Mouse (Mus musculus): ENCODE measurements around the gene Ddb1. TPM values are rescaled to one million over a fixed set of nuclear protein-coding genes. Genes with fewer than 3 reads are reported as not detected.

Gene Ddb1
- total RNA-seq, 2 experiments from 2014 or later, result 111 to 120 TPM

DNA sequence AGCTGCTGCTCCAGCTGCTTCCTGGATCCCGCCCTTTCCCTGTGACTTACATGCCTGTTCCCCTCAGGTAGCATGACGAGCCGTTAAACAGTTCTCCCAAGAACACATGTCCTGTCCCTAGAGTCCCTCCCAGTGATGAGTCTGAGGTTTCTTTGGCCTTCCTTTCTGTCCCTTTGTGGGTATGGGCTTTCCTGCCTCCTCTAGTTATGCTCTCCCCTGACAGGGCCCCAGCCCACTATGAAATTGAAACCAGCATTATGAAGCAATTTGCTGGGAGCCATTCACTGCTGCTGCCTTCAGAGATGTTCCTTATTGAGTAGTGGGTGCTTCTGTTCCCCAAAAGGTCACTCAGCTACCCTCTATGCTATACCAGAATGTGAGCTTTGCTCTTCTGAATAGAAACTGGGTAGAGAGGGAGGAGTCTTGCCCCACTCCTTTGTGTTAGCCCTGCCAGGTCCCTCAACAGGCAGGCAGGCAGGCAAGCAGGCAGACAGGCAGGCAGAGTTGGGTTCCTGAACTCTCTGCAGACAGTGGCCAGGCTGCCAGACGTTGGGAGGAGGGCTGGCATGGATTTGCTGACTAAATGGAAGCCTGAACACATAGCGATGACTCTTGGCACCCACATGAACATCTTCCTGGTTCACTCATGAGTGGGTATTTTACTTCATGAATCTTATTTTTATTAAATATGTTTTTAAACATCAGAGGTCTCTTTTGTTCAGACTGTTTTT, 15.8 kb upstream of the Ddb1 start:
- no peak for DNase-seq
- intact Hi-C loops (cut with DNase I), result no loop called here

- intact Hi-C loops (cut with DNase I), result no loop called here
- DNase-seq, result no peak
These were observed 14.8 kb upstream of the Ddb1 start for GRCm38 (mm10) chr19:10590301-10590700.

DNA sequence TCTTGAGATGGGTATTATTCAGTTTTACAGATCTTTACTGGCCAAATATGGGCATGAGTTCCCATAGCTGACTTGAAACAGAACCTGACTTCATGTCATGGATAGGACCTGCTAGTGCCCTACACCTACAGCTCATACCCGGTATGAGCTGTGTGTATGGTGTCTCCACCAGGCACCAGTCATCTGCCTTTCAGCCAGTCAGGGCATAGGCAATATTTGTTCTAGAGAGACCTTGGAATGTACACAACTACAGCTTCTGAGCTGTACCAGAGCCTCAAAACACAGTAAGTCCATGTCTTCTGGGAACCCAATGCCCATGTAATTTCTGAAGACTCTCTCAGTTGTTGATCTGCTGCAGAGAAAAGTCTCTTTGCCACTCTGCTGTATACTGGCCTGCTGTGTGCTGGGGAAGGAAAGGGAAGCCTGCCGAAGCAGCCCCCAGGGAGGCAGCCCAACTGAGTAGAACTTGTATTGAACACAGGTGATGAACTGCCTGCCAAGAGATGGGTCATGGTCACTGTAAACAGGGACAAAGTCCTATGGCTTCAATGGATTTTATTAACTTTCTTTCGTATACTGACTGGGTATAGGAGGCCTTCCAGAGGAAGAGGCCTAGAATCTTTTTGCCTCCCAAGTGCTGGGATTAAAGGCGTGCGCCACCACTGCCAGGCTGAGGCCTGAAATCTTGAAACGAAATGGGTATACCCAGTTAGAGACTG, 13.3 kb upstream of the Ddb1 start:
- intact Hi-C loops (cut with DNase I), result no loop called here

GRCm38 (mm10) chr19:10598188-10598587, 6.9 kb upstream of the Ddb1 start:
- intact Hi-C loops (cut with DNase I), result no loop called here
- DNase-seq, result no peak

More for the DNA sequence above, 13.3 kb upstream of the Ddb1 start:
- no peak for DNase-seq

DNA sequence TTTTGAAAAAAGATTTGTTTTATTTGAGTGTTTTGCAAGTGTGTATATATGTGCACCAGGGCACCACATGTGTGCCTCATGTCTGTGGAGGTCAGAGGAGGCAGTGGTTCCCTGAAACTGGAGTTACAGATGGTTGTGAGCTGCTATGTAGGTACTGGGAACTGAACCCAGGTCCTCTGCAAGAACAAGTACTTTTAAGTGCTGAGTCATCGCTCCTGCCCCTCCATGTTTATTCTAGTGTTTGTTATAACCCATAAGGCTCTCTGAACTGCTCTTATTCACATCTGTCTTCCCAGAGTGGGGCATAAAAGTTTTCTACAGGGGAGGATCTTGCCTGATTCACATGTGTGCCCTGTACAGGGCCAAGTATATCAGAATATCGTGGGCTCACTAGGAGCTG, 5.5 kb upstream of the Ddb1 start:
- intact Hi-C loops (cut with DNase I), result loop anchor here (5.0 kb wide), 1 partner anchor 42 kb away; the partner anchor contains the start of gene Tmem216
- no peak for DNase-seq

DNA sequence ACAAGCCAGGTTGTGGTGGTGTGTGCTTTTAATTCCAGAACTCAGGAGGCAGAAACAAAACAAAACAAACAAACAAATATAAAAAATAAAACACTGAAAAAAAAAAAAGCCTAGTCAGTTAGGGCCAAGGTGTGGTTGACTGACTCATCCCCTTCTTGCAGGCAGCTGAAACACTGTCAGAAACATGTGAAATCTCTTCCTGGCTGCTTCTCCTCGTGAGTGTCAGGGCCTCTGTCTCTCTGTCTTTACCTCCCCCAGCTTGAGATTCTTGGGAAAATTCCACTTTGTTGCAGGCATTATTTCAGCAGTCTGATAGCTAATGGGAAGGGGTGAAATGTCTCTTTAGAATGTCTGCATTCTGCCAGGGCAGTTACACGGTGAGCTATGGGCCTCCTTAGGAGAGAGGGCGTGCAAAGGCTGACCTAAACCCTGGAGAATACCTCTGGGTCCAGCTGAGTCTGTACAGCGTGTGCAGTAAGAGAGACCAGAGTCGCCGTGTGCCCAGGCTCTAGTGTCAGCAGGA, 2.8 kb upstream of the Ddb1 start:
- intact Hi-C loops (cut with DNase I), result loop anchor here (5.0 kb wide), 1 partner anchor 45 kb away; the partner anchor contains the start of gene Tmem216

GRCm38 (mm10) chr19:10602787-10603186, 2.3 kb upstream of the Ddb1 start:
- intact Hi-C loops (cut with DNase I), result loop anchor here (5.0 kb wide), 1 partner anchor 45 kb away; the partner anchor contains the start of gene Tmem216
- peak; percentile 77 to 79 for DNase-seq

More for the DNA sequence above, 2.8 kb upstream of the Ddb1 start:
- no peak for DNase-seq

- intact Hi-C loops (cut with DNase I), result loop anchor here (5.0 kb wide), 1 partner anchor 47 kb away; the partner anchor contains the start of gene Tmem216
- no peak for DNase-seq
These were observed 1.2 kb upstream of the Ddb1 start for GRCm38 (mm10) chr19:10603660-10604523.

DNA sequence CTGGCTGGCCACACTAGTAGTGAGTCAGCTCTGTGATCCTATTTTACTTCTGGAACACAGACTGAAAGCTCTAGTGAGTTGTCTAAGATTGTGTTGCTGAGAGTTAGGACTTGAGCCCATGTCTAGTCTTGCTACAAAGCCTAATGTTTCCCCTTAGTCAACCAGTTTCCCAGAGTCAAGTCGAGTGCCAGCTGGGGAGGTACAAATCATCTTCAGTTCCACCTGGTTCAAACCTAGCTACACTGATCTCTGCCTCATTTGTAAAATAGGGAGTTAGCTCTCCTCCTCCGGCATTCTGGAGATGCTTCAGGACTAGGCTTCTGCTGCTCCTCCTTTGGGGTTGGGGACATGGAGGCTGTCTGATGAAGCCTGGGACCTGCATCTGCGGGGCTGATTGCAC, 593 bp upstream of the Ddb1 start:
- intact Hi-C loops (cut with DNase I), result loop anchor here (5.0 kb wide), 1 partner anchor 47 kb away; the partner anchor contains the start of gene Tmem216
- no peak for DNase-seq

DNA sequence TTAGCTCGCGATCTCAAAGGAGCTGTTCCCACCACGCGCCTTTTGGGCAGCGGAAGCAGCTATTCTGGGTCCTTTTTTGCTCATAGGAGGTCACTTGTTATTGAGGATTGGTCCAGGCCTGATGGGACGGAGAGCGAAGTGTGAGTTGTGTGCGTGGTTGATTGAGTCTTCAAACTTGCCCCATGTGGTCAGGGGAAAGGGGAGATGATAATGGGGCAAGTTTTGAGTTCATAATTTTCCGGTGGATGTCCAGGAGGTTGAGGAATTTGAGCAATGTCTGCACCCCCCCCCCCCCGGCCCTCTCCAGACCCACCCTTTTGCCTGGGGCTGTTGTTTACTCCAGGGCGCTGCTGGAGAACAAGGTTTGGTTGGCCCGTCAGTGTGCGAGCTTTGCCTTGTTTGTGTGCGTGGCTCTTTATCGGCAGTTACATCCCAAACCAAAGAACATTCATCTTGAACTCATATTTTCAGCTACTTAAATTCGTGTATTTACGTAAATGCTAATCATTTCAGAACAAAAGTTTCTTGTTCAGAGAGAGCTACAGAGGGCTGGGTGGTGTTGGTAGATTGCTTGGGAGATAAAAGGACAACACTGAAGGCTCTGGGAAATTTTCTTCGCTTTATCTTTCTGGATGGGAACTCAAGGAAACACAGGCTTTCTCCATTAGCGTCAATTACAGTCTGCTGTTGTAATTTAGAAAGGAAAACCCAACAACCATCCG, 935 bp downstream of the Ddb1 start:
- DNase-seq, result no peak
- intact Hi-C loops (cut with DNase I), result no loop called here

DNA sequence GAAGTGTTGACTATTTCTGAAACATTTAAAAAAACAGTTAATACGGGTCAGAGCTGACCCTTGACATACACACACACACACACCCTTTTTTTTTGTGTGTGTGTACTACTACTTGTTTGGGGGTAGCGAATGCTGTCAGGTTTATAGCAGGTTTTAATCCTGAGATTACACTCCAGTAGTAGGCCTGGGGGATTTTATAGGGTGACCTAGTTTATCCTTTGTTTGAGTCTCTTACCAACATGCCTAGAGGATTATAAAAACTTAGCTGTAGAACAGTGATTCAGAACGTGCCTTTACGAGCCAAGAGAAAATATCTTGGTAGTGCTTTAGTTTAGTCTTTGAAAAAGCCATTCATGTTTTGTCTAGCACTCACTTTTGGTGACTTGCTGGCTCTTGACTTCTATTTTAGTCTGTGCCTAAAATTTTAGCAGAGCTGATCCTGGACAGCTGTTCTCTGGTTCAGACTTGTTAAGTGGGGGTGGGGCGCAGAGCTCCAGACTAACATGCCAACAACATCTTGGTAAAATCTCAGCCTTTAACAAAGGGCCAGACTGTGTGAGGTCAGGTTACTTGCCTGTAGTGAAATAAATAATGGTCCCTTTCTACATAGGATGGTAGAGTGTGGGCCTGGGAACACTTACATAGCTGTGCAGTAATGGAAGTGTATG, 3.6 kb downstream of the Ddb1 start:
- no peak for DNase-seq
- intact Hi-C loops (cut with DNase I), result no loop called here

DNA sequence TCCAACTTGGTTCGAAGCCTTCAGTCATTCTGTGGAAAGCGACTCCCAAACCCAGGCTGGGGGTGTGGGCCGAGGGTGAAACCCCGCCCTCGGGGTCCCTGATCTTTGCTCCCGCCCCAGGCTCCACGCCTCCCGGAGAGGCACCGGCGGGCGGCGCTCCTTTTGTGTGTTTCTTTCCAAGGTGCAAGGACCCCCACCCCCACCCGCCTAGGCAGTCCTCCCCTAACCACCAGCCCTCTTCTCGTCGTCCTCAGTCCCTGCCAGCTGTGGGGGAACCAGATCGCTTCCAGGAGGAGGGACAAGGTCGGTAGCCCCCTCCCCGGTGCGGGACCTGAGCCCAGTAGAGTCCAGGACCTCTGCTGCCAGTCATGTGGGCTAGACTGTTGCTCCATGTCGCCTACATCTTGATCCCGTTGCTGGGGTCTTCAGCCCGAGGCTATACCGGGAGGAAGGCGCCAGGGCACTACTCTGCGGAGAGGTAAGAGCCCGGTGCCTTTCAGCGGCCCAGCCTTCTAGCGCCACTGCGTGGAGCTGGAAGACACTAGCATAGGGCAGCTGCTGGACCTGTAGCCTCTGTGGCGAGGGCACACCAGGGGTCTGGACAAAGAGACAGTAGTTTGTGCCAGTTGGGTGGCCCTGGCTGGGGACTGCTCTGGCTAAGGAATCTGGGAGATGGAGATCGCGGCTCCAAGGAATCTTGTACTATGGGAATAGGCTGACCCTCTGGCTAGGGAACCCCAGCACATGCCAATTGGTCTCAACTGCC, 29.2 kb downstream of the Ddb1 start, which contains the start of gene Vwce:
Gene Vwce (plus strand): TSS at position 108 of the 766 bp plus-strand sequence.
- intact Hi-C loops (cut with DNase I), result no loop called here
- peak in 1 of 2 experiments; percentile 24 for DNase-seq

DNA sequence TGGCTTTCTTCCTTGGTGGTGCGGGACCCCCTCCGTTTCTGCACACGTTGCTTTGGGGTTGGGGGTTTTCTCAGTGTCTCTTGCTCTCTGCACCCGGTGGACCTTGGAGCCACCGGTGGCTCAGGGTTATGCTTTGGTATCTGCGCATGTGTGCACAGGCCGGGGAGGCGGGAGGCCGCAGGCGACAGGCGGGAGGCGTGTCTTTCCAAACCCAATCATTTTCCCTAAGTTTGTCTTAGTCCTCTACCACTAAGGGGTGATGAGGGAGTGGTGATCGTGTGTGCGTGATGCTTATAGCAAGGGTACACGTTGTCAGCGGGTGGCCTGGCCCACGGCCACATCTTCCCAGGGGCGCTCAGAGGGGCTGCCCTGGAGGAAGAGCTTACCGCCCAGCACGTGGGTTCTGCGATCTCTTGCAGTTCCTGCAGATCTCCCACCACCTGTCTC, 29.8 kb downstream of the Ddb1 start:
- intact Hi-C loops (cut with DNase I), result no loop called here

GRCm38 (mm10) chr19:10637840-10638239, 32.7 kb downstream of the Ddb1 start:
- DNase-seq, result no peak
- intact Hi-C loops (cut with DNase I), result no loop called here

More for the DNA sequence above, 29.8 kb downstream of the Ddb1 start:
- DNase-seq, result peak in 1 of 2 experiments; percentile 28

- no peak for DNase-seq
- intact Hi-C loops (cut with DNase I), result no loop called here
These were observed 35.0 kb downstream of the Ddb1 start for GRCm38 (mm10) chr19:10640080-10640479.

DNA sequence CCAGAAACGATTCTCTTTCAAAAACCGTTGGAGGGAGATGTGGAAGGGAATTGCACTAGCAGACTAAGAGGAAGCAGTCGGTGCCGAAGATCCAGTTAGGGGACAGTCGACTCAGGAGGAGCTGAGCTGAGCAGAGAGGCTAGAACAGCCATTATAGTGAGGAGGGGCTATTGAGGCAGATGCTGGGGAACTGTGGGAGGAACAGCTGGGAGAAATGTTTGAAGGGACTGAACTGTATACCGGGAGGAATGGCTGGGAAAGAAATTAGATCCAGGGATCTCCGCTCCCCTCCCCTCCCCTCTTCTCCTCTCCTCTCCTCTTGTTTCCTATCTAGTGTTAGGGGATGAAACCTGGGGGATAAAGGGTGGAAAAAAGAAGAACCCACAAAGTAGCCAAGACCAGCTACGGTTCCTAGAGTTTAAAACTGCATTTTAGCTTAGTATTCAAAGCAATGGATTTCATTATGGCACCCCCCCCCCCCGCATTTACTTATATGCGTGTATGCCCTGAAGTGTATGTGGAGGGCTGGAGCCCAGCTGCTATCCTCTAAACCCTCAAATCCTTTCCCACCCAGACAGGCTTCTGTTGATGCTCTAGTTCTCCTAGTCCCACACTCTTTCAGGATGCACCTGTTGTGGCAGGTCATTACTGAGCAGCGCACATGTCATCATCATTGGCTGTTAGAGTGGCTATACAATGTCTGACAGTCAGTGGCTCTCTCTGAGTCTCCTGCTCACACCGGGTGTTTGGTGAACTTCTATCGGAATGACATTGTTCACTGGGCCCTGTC, 35.7 kb downstream of the Ddb1 start:
- DNase-seq, result no peak
- intact Hi-C loops (cut with DNase I), result no loop called here

DNA sequence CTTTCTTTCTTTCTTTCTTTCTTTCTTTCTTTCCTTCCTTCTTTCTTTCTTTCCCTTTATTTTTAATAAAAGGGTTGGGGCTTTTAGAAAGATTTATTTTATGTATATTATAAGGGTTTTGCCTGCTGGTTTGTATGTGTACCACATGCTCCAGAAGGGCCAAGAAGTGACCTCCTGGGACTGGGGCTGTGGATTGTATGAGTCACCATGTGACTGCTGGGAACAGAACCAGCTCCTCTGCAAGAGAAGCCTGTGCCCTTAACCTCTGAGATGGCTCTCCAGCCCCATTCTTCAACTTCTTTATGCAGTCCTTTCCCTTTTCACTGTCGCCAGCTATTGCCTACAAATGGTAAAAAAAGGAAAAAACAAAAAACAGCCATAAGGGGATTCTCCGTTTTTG, 40.5 kb downstream of the Ddb1 start:
- intact Hi-C loops (cut with DNase I), result no loop called here
- no peak for DNase-seq

All from gastrocnemius, postnatal 36 days (tissue).